Mouse (Mus musculus): ENCODE measurements around the gene Zcchc14.
A peak's percentile ranks its signal among the peaks of the same experiment; 100 is the strongest.
"Not testable (repeated sequence)": the region's sequence is repeated elsewhere in the genome, so short reads cannot be mapped to it uniquely, and the experiment has no call there.

Gene Zcchc14

GRCm38 (mm10) chr8:121620801-121621516 lies 31.7 kb downstream of the Zcchc14 start:
- DNase-seq = no peak

GRCm38 (mm10) chr8:121619401-121619995 lies 33.2 kb downstream of the Zcchc14 start:
- DNase-seq = no peak

GRCm38 (mm10) chr8:121613419-121613818 lies 39.3 kb downstream of the Zcchc14 start:
- DNase-seq = no peak

DNA sequence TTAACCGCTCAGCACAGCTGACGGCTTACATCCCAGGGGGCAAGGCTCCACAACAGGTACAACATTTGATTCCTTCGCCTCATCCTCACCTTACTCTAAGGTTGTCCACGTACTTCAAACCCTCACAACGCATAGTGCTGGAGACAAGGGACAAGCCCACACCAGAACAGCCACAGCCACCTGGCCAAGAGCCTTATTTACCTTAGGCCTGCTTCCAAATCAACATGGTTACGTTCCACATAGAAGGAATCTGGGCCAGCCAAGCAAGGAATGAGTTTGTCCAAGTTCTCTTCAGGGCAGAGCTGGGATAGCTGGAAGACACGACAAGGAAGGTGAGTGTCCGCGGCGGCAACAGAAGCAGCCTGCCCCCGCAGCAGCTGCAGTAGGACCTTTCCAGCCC lies 42.8 kb downstream of the Zcchc14 start:
- no peak for DNase-seq

DNA sequence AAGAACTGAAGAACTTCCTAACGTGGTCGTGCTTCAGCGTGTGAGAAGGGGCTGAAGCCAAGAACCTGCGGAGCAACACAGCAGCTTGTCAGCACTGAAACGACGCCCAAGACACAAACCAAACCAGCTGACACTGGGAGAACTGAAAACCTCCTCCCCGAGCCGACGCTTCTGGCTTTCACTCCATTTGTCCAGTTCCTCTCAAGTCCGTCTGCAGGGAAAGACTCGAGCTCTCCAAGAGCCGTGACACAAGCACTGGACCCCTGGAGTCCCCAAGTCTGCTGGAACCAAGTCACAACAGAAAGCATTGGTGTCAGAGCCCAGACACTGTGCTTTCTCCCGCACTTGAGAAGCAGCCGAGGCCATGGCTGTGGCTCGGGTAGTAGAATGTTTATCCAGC lies 43.5 kb downstream of the Zcchc14 start:
- DNase-seq = no peak

DNA sequence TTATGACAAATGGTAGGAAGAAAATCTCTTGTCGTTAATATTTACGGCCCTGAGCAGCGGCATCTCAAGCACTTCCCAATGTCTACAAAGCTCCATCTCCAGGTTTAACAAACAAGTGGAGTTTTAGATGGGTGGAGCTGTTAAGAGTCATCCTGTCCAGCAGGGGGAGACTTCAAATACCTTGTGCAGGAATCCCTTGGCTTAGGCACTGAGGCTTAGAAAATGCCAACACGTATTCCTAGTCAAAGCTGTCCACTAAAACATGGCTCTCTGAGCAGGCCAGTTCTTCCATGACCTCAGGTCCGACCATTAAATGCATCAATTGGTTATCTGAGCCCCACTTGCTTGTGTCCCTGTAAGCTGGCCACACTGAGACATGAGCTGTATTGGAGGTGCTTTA lies 45.0 kb downstream of the Zcchc14 start:
- DNase-seq = no peak

DNA sequence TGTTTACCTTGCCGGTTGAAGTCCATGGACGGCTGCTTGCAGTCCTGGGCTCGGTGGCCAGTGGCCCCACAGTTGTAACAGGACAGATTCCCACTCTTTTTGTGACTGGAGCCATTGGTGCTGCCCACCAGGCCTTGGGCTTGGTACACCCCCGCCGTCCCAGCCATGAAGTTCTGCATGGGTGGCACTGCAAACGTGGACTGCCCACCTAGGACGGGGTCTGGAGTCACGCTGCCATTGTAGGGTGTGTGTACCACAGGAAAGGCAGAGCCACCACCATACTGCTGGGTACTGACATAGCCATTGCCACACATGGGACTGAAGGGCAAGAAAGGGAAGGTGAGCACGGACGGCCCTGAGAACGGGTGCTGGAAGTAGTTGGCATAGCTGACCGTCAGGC lies 48.9 kb downstream of the Zcchc14 start:
- no peak for DNase-seq

GRCm38 (mm10) chr8:121602860-121603259 lies 49.8 kb downstream of the Zcchc14 start:
- peak; percentile 39 for DNase-seq

DNA sequence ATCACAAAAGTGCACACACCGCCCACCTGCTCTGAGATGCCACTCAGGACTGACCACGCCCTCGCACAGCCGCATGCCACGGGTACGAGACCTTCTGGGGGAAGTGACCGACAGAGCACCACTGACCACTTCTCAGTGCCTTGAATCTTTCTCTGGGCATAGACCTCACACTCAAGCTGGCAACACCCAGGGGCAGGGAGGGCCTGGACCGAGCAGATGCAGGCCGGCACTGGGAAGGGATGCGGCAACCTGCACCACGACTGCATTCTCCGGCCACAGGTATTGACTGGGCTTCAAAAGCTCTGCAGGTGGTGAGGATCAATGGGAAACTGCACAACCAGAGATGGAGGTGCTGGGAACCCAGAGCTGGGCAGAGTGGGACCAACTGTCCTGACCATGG lies 50.3 kb downstream of the Zcchc14 start:
- DNase-seq = no peak

DNA sequence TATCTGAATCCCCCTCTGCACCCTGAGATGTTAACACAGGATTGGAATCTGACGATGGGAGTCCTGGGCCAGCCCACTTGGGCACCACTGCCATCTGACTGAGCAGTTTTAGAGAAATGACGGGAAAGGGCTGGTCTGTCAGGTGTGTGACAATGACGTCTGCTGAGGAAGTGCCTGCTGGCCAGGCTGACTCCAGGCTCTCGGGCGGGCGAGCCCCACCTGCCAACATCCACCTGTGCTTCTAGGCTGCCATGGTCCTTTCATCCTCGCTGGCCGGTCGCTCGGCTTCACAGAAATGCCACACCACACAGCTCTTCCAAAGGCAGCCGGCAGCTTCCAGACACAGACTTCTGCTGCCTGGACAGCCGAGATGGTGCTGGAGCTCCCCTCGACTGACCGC lies 52.9 kb downstream of the Zcchc14 start:
- DNase-seq = no peak

DNA sequence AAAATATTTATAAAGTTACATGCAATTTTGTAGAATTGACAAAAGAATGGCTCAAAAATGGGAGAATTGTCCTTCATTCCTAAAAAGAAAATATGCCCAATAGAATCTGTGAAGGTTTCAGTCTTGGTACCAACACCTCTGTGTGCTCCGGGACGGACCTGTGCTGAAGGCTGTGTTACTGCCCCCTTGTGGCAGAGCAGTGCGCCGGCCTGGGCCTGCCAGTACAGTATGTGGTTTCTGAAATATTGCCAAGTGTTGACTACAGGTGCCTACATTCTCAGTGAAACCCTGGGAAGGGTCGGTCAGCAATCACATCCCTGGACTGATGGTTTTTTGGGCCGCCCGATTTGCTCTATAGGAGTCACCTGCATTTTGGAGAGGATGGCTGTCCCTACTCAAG lies 53.8 kb downstream of the Zcchc14 start:
- DNase-seq = peak; percentile 48 to 51

- DNase-seq = no peak
Observed at GRCm38 (mm10) chr8:121598190-121598589, 54.5 kb downstream of the Zcchc14 start.

- DNase-seq = not testable (repeated sequence)
Observed at GRCm38 (mm10) chr8:121597492-121597891, 55.2 kb downstream of the Zcchc14 start.

DNA sequence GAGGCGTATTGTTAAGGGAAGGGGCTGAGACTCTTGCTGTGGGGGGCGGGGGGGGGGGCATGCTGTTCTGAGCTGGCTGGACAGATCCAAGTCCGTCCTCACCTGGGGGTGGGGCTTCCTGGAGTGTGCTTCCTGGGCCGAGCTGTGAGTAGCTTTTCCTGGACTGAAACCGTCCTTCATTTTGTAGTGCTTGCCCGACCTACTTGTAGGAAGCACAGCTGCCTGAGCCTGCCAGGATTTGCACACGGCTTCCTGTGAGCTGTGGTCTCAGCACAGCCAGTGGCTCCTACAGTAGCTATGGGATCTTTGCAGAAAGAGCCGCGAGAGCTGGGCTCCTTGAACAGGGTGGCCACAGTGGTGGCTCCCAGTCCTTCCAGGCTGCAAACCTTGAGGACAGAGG lies 58.7 kb downstream of the Zcchc14 start:
- no peak for DNase-seq

DNA sequence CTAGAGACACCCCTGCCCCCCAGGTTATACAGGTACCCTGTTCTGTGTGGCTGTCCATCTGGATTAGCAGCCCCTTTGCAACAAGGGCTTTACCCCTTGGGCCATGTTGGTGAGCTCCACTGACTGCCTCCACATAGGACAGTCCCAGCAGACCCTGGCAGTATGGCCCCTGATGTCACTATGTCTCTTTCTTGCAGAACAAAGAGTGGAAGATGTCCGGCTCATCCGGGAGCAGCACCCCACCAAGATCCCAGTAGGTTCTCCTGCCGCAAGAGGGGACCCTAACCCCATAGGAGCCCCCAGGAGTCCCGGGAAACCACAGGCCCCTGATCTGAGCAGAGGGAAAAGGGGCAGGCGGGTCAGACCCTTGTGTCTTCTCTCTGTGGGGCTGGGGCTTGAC lies 59.4 kb downstream of the Zcchc14 start:
- no peak for DNase-seq

DNA sequence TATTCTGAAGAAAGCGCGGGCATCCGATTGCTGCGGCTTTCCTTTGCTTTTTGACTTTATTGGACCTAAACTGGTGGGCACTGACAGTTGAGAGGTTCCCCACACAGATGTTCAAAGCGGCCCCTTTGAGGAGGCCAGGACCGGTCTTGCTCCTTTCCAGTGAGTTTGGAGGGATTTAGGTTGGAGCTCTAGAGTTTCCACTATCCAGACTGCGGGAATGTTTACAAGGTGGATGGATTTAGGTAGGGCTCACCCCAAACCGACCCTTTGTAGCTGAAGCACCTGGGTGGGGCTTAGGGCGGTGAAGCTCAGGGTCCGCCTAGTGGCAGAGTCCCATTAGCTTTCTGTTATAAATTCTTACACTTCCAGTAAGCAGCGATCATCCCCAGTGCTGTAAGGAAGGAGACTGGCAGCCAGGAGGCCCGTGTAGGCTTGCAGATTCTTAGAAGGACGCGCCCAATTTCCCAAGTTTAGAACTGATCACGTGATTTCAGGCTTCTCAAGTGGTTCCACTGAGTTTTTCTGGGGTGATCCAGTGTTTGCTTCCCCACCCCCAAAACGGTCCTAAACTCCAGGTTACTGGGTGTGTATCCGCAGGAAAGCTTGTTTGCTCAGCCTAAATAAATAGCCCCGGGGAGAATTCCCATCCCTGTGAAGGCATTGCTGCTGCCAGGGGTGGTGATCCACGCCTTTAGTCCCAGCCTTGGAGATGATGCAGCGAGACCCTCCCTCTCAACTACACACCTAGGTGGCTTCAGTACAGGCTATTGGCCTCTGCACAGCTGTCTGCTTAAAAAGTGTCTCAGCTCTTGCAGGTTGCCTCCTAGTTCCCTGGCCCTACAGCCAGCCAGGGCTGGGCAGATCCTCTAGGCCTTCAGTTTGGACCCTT lies 61.3 kb downstream of the Zcchc14 start:
- DNase-seq = peak; percentile 36 to 51

DNA sequence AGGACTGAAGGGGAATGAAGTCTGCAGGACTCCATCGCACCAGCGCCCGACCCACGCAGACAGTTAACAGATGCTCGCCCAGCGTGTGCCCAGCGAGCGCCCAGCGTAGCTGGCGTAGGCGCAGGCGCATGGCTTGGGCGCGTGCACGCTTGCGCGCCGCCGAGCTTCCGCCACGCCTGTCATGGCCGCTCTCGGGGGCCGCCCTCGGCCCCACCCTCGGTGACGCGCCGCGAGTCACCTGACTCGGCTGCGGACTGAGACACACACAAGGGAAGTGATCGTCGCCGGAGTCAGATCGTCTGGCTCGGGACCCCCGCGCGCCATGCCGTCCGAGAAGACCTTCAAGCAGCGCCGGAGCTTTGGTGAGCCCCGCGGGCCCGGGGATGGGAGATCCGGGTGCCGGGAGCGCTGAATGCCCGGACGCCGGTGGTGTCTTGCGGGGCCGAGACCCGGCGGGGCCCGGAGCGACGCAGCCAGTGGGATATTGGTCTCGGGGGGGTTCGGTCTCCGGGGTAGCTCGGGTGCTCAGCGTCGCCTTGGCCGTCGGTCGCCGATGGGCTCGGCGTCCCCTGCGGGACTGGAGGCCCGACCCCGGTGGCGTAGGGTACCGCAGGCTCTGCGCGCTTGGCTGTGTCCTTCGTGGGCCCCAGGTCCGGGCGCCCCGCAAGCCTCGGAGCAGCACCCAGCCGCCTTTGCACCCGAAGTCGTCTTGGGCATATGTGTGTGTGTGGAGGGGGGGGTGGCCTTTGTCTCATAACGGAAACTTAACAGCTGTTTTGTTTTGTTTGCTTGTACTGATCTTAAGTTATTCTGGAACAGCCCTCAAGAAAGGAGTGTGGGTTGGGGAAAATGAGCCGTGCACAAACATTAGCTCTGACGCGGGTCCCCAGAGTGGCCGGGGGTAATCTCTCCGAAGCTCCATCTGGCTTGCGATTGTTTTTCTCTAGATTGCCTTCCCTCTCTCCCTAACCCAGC lies 62.2 kb downstream of the Zcchc14 start, which contains the start of gene Map1lc3b:
TSS of gene Map1lc3b (plus strand) at position 159 of the 975 bp plus-strand sequence.
- DNase-seq = peak; percentile 90

GRCm38 (mm10) chr8:121589205-121589726 lies 63.4 kb downstream of the Zcchc14 start:
- no peak for DNase-seq

DNA sequence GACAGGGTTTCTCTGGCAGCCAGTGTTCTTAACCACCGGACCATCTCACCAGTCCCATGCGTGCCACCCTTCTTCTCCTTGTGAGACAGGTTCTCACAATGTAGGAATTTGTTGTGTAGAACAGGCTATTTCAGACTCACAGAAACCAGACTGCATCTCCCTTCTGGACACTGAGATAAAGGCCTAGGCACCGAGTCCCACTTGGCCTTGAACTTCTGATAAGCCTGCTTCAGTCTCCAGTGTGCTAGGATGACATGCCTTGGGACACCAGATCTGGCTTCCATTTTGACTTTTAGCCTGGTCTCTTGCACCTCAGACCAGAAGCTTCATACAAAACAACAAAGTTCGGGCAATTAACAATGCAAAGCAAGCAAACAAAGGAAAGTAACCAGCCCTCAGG lies 64.0 kb downstream of the Zcchc14 start:
- DNase-seq = no peak

- DNase-seq = peak; percentile 98
Observed at GRCm38 (mm10) chr8:121585159-121585825, 67.4 kb downstream of the Zcchc14 start.

DNA sequence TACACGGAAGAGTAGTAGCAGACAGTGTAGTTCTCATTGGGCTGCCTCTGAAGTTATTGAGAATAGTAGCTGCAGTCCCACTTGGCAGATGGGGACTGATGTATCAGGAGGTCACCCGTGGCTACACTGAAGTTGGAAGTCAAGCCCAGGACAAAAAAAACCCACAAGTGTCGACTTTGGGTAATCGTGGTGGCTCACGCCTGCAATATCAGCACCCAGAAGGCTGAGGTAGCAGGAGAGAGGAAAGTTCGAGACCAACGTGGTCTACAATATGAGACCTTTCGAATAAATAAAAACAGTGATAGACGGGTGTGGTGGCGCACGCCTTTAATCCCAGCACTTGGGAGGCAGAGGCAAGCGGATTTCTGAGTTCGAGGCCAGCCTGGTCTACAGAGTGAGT lies 68.0 kb downstream of the Zcchc14 start:
- no peak for DNase-seq

GRCm38 (mm10) chr8:121583653-121584052 lies 69.0 kb downstream of the Zcchc14 start:
- DNase-seq = no peak

Measured in thymus, adult 18-20 months (tissue).